Mouse (Mus musculus): Measurements from ENCODE around the gene Med28. TPM values are rescaled to one million over a fixed set of nuclear protein-coding genes. Genes with fewer than 3 reads are reported as not detected.

Med28 gene
- total RNA-seq, 2 experiments from 2014 or later: 43.8 to 47.7 TPM

DNA sequence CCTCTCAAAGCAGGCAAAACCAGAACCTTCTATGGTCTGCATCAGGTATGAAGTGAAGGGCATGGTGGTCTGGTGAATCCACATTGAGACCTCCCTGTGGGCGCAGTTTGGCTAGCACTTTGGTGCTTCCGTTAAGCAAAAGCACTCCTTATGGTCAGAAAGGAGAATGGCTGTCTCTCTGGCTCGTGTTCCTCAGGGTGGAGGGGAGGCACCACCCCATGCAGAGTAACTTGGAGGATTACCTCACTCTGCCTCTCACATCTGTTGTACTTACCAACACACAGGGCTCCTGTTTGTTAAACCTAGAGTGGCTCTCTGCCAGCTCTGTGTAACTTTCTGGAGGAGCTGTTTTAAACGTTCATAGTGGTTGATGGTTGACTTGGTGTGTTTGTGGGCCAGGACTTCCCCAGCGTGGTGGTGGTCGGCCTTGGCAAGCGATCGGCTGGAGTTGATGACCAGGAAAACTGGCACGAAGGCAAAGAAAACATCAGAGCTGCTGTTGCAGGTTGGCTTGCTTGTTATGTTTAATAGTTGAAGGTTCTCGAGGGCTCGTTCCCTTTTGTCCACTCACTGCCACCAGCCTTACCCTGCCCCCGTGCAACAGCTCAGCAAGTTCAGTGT, 23.0 kb upstream of the Med28 start:
- DNase-seq: no peak
- intact Hi-C loops (cut with DNase I): no loop called here

GRCm38 (mm10) chr5:45497564-45497963, 22.5 kb upstream of the Med28 start:
- DNase-seq: no peak
- intact Hi-C loops (cut with DNase I): no loop called here

GRCm38 (mm10) chr5:45510071-45510470, 10.0 kb upstream of the Med28 start:
- no peak for DNase-seq
- intact Hi-C loops (cut with DNase I): loop anchor here (10.0 kb wide), 1 partner anchor 1285 kb away; the partner anchor contains the start of gene Tapt1

- DNase-seq: no peak
- intact Hi-C loops (cut with DNase I): loop anchor here (10.0 kb wide), 1 partner anchor 1288 kb away; the partner anchor contains the start of gene Tapt1
Measured at GRCm38 (mm10) chr5:45512908-45513307, 7.1 kb upstream of the Med28 start.

DNA sequence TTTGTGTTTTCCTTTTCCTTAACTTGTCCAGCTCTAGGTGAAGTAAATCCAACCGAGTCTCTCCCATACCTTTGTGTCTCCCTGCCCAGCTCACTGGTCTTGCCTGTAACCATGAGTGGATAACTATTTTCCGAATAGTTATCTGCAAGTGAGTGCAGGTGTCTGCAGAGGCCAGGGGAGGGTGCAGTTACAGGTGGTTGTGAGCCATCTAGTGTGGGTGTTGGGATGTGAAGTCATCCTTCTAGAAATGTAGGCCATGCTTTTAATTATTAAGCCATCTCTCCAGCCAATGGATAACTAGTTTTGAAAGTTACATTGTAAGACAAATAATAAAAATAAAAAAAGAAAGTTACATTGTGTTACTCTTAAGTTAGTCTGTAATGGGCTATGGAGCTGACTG, 6.5 kb upstream of the Med28 start:
- intact Hi-C loops (cut with DNase I): loop anchor here (10.0 kb wide), 1 partner anchor 1289 kb away; the partner anchor contains the start of gene Tapt1
- no peak for DNase-seq

- intact Hi-C loops (cut with DNase I): loop anchor here (10.0 kb wide), 1 partner anchor 1290 kb away; the partner anchor contains the start of gene Tapt1
- no peak for DNase-seq
Measured at GRCm38 (mm10) chr5:45514599-45514998, 5.4 kb upstream of the Med28 start.

GRCm38 (mm10) chr5:45515151-45515743, 4.8 kb upstream of the Med28 start:
- intact Hi-C loops (cut with DNase I): loop anchor here (10.0 kb wide), 1 partner anchor 1290 kb away; the partner anchor contains the start of gene Tapt1
- DNase-seq: no peak

GRCm38 (mm10) chr5:45520809-45521110, 731 bp downstream of the Med28 start:
- no peak for DNase-seq
- intact Hi-C loops (cut with DNase I): no loop called here

DNA sequence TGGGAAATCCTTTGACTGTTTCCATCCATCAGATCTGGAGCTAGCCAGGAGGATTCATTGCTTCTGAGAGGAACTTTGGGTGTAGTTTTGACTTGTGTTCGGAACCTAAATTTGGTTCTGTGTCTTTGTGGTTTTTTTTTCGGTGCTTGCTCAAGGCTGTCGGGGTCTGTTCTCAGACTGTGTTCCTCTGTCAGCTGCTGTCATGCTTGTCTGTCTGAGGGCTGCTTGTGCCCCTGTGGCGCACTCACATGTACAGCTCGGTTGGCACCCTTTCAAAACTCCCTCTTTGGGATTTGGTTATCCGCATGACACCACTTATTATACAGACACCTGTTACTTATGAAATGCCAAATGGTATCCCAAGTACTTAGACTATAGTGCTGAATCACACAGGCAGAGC, 1.6 kb downstream of the Med28 start:
- intact Hi-C loops (cut with DNase I): no loop called here
- DNase-seq: no peak

- DNase-seq: no peak
- intact Hi-C loops (cut with DNase I): loop anchor here (5.0 kb wide), 1 partner anchor 33 kb away; the partner anchor contains the start of gene Lap3
Measured at GRCm38 (mm10) chr5:45525101-45525500, 5.1 kb downstream of the Med28 start.

GRCm38 (mm10) chr5:45526338-45526737, 6.3 kb downstream of the Med28 start:
- no peak for DNase-seq
- intact Hi-C loops (cut with DNase I): loop anchor here (5.0 kb wide), 1 partner anchor 34 kb away; the partner anchor contains the start of gene Lap3

DNA sequence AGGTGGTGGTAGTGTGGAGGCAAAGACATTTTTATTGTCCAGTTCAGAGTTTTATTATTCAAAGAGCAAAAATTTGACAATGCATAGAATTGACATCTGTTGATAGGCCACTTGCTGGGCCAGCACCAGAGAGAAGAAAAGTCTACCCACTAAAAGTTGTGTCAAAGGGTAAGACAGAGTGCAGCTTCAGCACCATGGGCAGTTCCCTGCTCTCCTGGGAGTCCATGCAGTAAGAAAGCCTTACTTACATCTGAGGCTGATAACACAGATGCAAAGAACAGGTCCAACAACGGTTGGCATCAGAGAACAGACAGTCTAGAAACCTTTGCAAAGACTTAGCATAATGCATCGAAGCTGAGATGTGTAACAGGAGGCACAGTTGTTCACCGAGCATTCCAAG, 9.7 kb downstream of the Med28 start:
- no peak for DNase-seq

GRCm38 (mm10) chr5:45534319-45535098, 14.5 kb downstream of the Med28 start:
- intact Hi-C loops (cut with DNase I): loop anchor here (5.0 kb wide), 2 partner anchors 57 to 133 kb away; partner anchors contain the start of gene Ncapg
- no peak for DNase-seq

More for the DNA sequence above, 9.7 kb downstream of the Med28 start:
- intact Hi-C loops (cut with DNase I): loop anchor here (5.0 kb wide), 3 partner anchors 37 to 138 kb away; partner anchors contain the start of genes Lap3 and Ncapg

DNA sequence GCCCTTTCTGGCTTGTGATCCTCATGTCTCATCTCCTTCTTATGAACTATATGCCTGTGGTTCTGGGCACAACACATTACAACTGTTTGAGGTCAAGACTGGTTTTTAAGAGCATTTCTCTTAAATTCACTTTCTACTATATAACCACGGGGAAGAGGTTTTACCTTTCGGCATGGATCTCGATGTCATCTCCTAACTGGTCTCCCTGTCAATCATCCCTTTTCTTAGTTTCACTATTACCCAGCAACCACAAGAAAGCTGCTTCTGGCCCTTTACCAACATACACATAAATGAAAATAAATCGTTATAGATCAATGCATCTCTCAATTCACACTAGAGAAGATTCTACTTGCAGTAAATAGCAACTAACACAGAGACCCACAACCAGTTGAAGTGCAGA, 15.1 kb downstream of the Med28 start:
- intact Hi-C loops (cut with DNase I): no loop called here
- DNase-seq: no peak

DNA sequence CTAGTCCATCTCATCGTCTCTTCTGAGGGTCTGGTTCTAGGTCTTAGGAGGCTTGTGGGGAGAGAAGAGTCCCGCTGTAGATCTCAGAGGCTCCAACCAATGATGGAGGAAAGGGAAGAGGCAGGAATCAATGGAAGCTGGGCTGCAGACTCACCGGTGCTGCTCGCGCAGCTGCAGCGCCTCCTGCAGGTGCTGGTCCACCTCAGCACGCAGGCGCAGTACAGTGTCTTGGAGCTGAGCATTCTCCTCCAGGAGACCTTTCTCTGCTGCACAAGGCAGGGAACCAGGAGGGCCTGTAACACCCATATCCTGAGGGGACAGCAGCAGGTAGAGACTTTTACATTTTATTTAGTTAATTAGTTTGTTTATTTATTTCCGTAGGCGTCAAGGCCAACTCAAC, 19.5 kb downstream of the Med28 start:
- no peak for DNase-seq
- intact Hi-C loops (cut with DNase I): no loop called here

DNA sequence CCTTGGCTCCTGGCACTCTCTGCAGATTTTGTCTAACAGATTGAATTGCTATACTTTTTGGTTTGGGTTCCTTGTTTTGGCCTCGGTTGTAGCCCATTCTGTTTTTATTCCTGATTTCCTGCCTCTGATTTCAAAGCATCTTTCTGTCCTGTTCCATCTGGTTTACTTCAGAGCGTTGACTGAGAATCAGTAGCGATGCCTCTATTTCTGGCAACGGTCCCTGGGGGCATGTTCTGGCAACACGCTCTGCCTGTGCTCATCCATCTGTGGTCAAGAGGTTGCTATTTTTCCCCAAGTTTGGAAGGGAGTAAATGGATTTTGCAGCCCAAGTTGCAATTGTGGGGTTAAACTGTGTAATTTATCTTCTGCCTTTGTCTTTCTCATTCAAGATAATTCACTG, 23.3 kb downstream of the Med28 start:
- intact Hi-C loops (cut with DNase I): no loop called here
- DNase-seq: no peak

GRCm38 (mm10) chr5:45549586-45549985, 29.6 kb downstream of the Med28 start:
- DNase-seq: no peak
- intact Hi-C loops (cut with DNase I): no loop called here

DNA sequence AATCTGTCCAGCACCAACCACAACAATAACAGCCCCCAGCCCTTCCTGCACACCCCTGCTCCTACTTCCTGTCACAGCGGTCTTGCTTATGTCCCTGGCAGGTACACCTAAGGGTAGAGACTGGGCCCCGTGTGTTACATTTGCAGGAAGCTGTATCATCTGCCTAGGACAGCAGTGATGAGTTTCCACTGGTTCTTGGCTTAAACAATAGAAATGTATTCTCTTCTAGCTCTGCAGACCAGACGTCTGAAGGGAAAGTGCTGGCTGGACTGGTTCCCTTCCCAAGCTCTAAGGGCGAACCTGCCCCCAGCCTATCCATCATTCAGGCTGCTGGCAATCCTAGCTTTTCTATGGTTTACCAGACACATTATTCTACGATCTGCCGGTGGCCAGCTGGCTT, 44.0 kb downstream of the Med28 start:
- intact Hi-C loops (cut with DNase I): no loop called here
- DNase-seq: no peak

DNA sequence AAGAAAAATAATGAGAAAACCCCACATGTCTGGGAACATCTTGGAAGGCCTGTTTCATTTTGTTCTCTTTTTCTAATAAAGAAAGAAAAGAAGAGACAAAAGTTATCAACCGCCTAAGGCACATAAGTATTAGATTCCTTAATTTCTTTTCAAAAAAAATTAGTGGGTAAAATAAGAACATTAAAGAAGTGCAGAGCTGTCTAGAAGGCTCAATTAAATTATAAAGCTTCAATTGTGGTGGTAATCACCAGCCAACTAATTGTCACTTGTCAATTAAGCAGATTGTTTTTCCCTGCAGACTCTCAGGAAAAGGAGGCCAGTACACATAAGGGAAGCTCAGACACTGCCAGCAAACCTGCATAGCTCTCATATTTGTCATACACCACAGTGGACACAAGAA, 45.8 kb downstream of the Med28 start:
- intact Hi-C loops (cut with DNase I): no loop called here

GRCm38 (mm10) chr5:45572816-45573215, 52.8 kb downstream of the Med28 start:
- intact Hi-C loops (cut with DNase I): no loop called here
- no peak for DNase-seq

More for the DNA sequence above, 45.8 kb downstream of the Med28 start:
- DNase-seq: no peak

GRCm38 (mm10) chr5:45576716-45577115, 56.7 kb downstream of the Med28 start:
- intact Hi-C loops (cut with DNase I): no loop called here
- DNase-seq: no peak

All from gastrocnemius, postnatal 36 days (tissue).